Mouse (Mus musculus) bone marrow macrophage, adult 2 months (primary cell): Measurements from ENCODE around the gene Cldn9.

Experiments
- CTCF ChIP-seq: IDR thresholded peaks from 2 replicates; pipeline ENCODE4 v1.5.1; 2012; ENCODE audit warnings: low read depth, mild to moderate bottlenecking, low read length, moderate library complexity
- POLR2A ChIP-seq: IDR thresholded peaks from 2 replicates; pipeline ENCODE4 v1.6.1; 2012; ENCODE audit warnings: mild to moderate bottlenecking, low read depth, low read length, borderline replicate concordance

- TF ChIP-seq CTCF: no peak
- no peak for TF ChIP-seq POLR2A
Measured at GRCm38 (mm10) chr17:23660876-23661200, 23.0 kb downstream of the Cldn9 start.
